Mouse (Mus musculus): ENCODE results near the gene Zfp639. TPM values are rescaled to one million over a fixed set of nuclear protein-coding genes. Genes with fewer than 3 reads are reported as not detected.
A peak's percentile ranks its signal among the peaks of the same experiment; 100 is the strongest.

The Zfp639 gene
- polyA plus RNA-seq, 1 experiment: 23.6 TPM

DNA sequence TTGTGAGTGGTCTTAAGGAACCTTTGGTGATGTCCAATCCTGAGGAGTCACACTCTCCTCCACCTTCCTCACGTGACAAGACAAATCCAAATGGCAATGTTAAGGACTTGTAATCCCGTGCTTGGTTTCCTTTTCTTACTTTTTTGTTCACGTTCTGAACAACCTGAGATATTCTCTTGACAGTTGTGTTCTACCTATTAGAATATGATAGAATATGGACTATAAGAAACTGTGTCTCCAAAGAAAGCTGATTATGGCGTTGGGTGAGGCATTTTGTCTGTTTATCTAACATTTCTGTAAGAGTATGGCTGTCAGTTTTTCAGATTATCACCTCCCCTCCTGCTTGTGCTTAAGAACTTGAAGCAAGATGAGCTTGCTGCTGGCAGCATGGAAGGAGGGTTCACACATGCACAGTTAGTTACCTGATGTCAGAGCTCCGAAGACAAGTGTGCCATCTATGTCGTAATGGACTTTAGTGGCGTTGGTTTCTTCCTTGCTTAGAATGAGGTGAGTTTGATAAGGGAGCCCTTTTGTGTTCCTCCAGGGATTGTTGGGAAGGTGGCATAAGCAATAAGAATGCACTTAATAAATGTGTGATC, 2.7 kb downstream of the Zfp639 start:
- H3K27ac ChIP-seq (ENCODE audit: insufficient read depth, low read length): no peak overlapping the region

GRCm38 (mm10) chr3:32513528-32513927, 3.5 kb downstream of the Zfp639 start:
- Histone ChIP-seq H3K36me3 (ENCODE audit: control insufficient read depth, insufficient read depth, low read length) (peaks cover 11% of the 10 kb centered on the region), H3K27me3 (ENCODE audit: control insufficient read depth, insufficient read depth, low read length) (no peaks in the 10 kb centered on the region), H3K4me3 (ENCODE audit: extremely low read depth, insufficient read depth, insufficient read length) (no peak overlapping the region), H3K4me1 (ENCODE audit: control insufficient read depth, insufficient read depth, insufficient read length) (no peaks in the 10 kb centered on the region), H3K27ac (ENCODE audit: insufficient read depth, low read length) (no peak overlapping the region)
- no peak for TF ChIP-seq POLR2A (IDR thresholded peaks at IDR 0.05; ENCODE audit: low read depth, low read length)
- no peak for TF ChIP-seq CTCF (IDR thresholded peaks at IDR 0.05; ENCODE audit: extremely low read depth, insufficient read depth, insufficient read length, insufficient replicate concordance)
- no peak for DNase-seq (ENCODE audit: low read depth in 1 of 2, low spot score in 2 of 2)

More for the DNA sequence above, 2.7 kb downstream of the Zfp639 start:
- Histone ChIP-seq H3K4me3 (ENCODE audit: extremely low read depth, insufficient read depth, insufficient read length) (no peak overlapping the region), H3K4me1 (ENCODE audit: control insufficient read depth, insufficient read depth, insufficient read length) (no peaks in the 10 kb centered on the region), H3K36me3 (ENCODE audit: control insufficient read depth, insufficient read depth, low read length) (peaks cover 10% of the 10 kb centered on the region), H3K27me3 (ENCODE audit: control insufficient read depth, insufficient read depth, low read length) (no peaks in the 10 kb centered on the region)
- TF ChIP-seq CTCF (IDR thresholded peaks at IDR 0.05; ENCODE audit: extremely low read depth, insufficient read depth, insufficient read length, insufficient replicate concordance) (no peak), POLR2A (IDR thresholded peaks at IDR 0.05; ENCODE audit: low read depth, low read length) (no peak)
- WGBS: 86% methylated on average over 7 of the region's 7 CpGs
- no peak for DNase-seq (ENCODE audit: low read depth in 1 of 2, low spot score in 2 of 2)

GRCm38 (mm10) chr3:32527181-32527580, 17.1 kb downstream of the Zfp639 start:
- no peak for DNase-seq (ENCODE audit: low read depth in 1 of 2, low spot score in 2 of 2)
- H3K4me3 ChIP-seq (ENCODE audit: extremely low read depth, insufficient read depth, insufficient read length): no peak overlapping the region
- H3K27ac ChIP-seq (ENCODE audit: insufficient read depth, low read length): no peak overlapping the region
- H3K36me3 ChIP-seq (ENCODE audit: control insufficient read depth, insufficient read depth, low read length): peaks cover 2% of the 10 kb centered on the region; the same call in 1 of the 2 replicates
- TF ChIP-seq CTCF (IDR thresholded peaks at IDR 0.05; ENCODE audit: extremely low read depth, insufficient read depth, insufficient read length, insufficient replicate concordance) (no peak), POLR2A (IDR thresholded peaks at IDR 0.05; ENCODE audit: low read depth, low read length) (no peak)
- H3K27me3 ChIP-seq (ENCODE audit: control insufficient read depth, insufficient read depth, low read length): no peaks in the 10 kb centered on the region
- WGBS: 96% methylated on average over 4 of the region's 4 CpGs
- H3K4me1 ChIP-seq (ENCODE audit: control insufficient read depth, insufficient read depth, insufficient read length): no peaks in the 10 kb centered on the region

GRCm38 (mm10) chr3:32529303-32529898, 19.3 kb downstream of the Zfp639 start, which contains the start of gene Mfn1:
Gene Mfn1, plus strand, starts transcription at chr3:32529465.
- H3K27ac ChIP-seq (ENCODE audit: insufficient read depth, low read length): no peak within 1 kb of the TSS; the same call in 1 of the 2 replicates
- under 1% methylated on average over 47 of the region's 47 CpGs for WGBS
- TF ChIP-seq CTCF (IDR thresholded peaks at IDR 0.05; ENCODE audit: extremely low read depth, insufficient read depth, insufficient read length, insufficient replicate concordance) (no peak), POLR2A (IDR thresholded peaks at IDR 0.05; ENCODE audit: low read depth, low read length) (peak; percentile 25)

DNA sequence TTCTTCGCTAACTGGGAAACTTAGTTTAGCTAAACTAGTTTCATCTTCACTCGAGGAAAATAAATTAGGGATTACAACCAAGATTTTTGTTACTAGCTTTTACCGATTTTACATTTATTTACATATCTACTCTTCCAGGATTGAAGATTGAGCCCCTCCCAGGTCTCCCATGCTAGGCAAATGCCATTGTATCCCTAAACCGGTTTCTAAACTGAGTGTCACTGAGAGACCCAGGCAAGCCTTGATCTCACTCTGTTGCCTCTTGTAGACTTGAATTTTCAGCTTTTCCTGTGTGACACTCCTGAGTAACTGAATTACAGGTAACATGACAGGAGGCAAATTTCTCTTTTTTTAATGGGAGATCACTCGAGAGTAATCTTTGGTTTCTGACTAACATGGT, 20.0 kb downstream of the Zfp639 start:
- Histone ChIP-seq H3K27ac (ENCODE audit: insufficient read depth, low read length) (no peak overlapping the region), H3K4me1 (ENCODE audit: control insufficient read depth, insufficient read depth, insufficient read length) (no peaks in the 10 kb centered on the region), H3K4me3 (ENCODE audit: extremely low read depth, insufficient read depth, insufficient read length) (peak overlapping the region; percentile 84; the same call in 1 of the 2 replicates), H3K36me3 (ENCODE audit: control insufficient read depth, insufficient read depth, low read length) (0 out of 2 replicates have a peak, but pooled peaks cover 1% of the 10 kb centered on the region), H3K27me3 (ENCODE audit: control insufficient read depth, insufficient read depth, low read length) (no peaks in the 10 kb centered on the region)
- TF ChIP-seq CTCF (IDR thresholded peaks at IDR 0.05; ENCODE audit: extremely low read depth, insufficient read depth, insufficient read length, insufficient replicate concordance): no peak
- no peak for TF ChIP-seq POLR2A (IDR thresholded peaks at IDR 0.05; ENCODE audit: low read depth, low read length)
- no peak for DNase-seq (ENCODE audit: low read depth in 1 of 2, low spot score in 2 of 2)
- WGBS: 23% methylated on average over 5 of the region's 5 CpGs

More at GRCm38 (mm10) chr3:32529303-32529898, 19.3 kb downstream of the Zfp639 start, which contains the start of gene Mfn1:
- Histone ChIP-seq H3K36me3 (ENCODE audit: control insufficient read depth, insufficient read depth, low read length) (0 out of 2 replicates have a peak, but pooled peaks cover 1% of the 10 kb centered on the region), H3K4me1 (ENCODE audit: control insufficient read depth, insufficient read depth, insufficient read length) (no peaks in the 10 kb centered on the region), H3K4me3 (ENCODE audit: extremely low read depth, insufficient read depth, insufficient read length) (peak within 1 kb of the TSS; percentile 84), H3K27me3 (ENCODE audit: control insufficient read depth, insufficient read depth, low read length) (no peaks in the 10 kb centered on the region)
- peak; percentile 85 to 90 for DNase-seq (ENCODE audit: low read depth in 1 of 2, low spot score in 2 of 2)

DNA sequence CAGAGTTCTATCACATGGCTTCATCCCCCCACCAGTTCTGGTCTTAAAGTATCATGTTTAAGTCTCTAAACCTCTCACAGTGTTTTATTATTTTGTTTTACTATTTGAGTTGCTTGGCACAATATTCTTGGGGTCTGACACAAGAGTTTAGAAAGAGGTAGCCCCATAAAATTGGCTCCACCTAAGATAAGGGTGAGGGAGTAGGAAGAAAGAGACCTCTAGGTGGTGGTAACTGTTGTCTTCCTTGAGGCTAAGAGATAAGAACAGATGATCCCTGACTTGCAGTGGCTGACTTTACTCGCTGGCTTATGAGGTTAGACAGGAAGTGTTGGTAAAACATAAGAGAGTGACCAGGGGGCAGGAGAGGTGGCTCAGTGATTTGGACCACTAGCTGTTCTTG, 25.6 kb downstream of the Zfp639 start:
- Histone ChIP-seq H3K4me3 (ENCODE audit: extremely low read depth, insufficient read depth, insufficient read length) (no peak overlapping the region), H3K4me1 (ENCODE audit: control insufficient read depth, insufficient read depth, insufficient read length) (no peaks in the 10 kb centered on the region), H3K36me3 (ENCODE audit: control insufficient read depth, insufficient read depth, low read length) (peaks cover 7% of the 10 kb centered on the region), H3K27ac (ENCODE audit: insufficient read depth, low read length) (no peak overlapping the region), H3K27me3 (ENCODE audit: control insufficient read depth, insufficient read depth, low read length) (no peaks in the 10 kb centered on the region)
- 49% methylated on average over 1 of the region's 1 CpGs for WGBS
- DNase-seq (ENCODE audit: low read depth in 1 of 2, low spot score in 2 of 2): no peak
- TF ChIP-seq CTCF (IDR thresholded peaks at IDR 0.05; ENCODE audit: extremely low read depth, insufficient read depth, insufficient read length, insufficient replicate concordance): no peak
- TF ChIP-seq POLR2A (IDR thresholded peaks at IDR 0.05; ENCODE audit: low read depth, low read length): no peak

DNA sequence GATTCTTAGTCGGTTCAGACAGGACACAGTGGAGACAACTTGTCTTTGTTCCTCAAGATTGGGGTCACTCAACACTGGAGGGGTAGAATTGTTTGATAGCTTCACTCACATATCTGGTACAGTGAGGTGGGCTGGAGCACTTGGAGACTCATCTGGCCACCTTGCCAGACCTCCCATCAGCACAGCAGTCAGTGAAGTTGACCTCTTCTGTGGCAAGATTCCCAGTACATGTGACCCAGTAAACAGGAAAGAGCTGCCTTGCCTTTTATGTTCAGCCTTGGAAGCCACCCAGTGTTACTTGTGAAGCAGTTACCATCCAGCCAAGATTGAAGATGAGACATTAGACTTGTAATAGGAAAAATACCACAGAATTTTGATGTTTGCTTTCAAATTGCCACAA, 27.5 kb downstream of the Zfp639 start:
- 86% methylated on average over 1 of the region's 1 CpGs for WGBS
- no peak overlapping the region for H3K27ac ChIP-seq (ENCODE audit: insufficient read depth, low read length)
- no peak overlapping the region for H3K4me3 ChIP-seq (ENCODE audit: extremely low read depth, insufficient read depth, insufficient read length)
- H3K36me3 ChIP-seq (ENCODE audit: control insufficient read depth, insufficient read depth, low read length): peaks cover 7% of the 10 kb centered on the region
- no peaks in the 10 kb centered on the region for H3K4me1 ChIP-seq (ENCODE audit: control insufficient read depth, insufficient read depth, insufficient read length)
- DNase-seq (ENCODE audit: low read depth in 1 of 2, low spot score in 2 of 2): no peak
- no peaks in the 10 kb centered on the region for H3K27me3 ChIP-seq (ENCODE audit: control insufficient read depth, insufficient read depth, low read length)
- TF ChIP-seq POLR2A (IDR thresholded peaks at IDR 0.05; ENCODE audit: low read depth, low read length): no peak
- TF ChIP-seq CTCF (IDR thresholded peaks at IDR 0.05; ENCODE audit: extremely low read depth, insufficient read depth, insufficient read length, insufficient replicate concordance): no peak

Measured in spleen, adult 2 months (tissue).